Mouse (Mus musculus) lung, embryonic 14.5 days (tissue): ENCODE measurements at regions not wholly inside any gene's neighbourhood (a gene's known extent, or its start where the extent isn't known, plus 50 kb on each side); places are given as distances from the start of the nearest gene placed in this dataset.

Source experiments
- ATAC-seq: fragments of 200-750 bp; cut with Nextera tagmentation; 2 replicates; pipeline ENCODE4 v1.8.0; 2017; ENCODE audit warnings: mild to moderate bottlenecking, moderate TSS enrichment, moderate library complexity; ENCODE audit not compliant: insufficient read depth
- DNase-seq: peaks from one replicate; pipeline ENCODE4 v3.0.0-alpha.2; 2015
- H3K27ac ChIP-seq: fragments of 300-500 bp; sonication (generic); 2 replicates; pipeline ENCODE4 v1.5.1; 2014; ENCODE audit warnings: low read depth, mild to moderate bottlenecking, moderate library complexity
- H3K27me3 ChIP-seq: fragments of 300-500 bp; sonication (generic); 2 replicates; pipeline ENCODE4 v1.6.1; 2014; ENCODE audit warnings: low read length, control low read depth; ENCODE audit not compliant: insufficient read depth
- H3K36me3 ChIP-seq: fragments of 300-500 bp; sonication (generic); 2 replicates; pipeline ENCODE4 v1.6.1; 2014; ENCODE audit warnings: control low read depth; ENCODE audit not compliant: insufficient read depth
- H3K4me1 ChIP-seq: fragments of 300-500 bp; sonication (generic); 2 replicates; pipeline ENCODE4 v1.6.1; 2014; ENCODE audit warnings: antibody characterized with exemption, control low read depth; ENCODE audit not compliant: insufficient read depth
- H3K4me2 ChIP-seq: fragments of 300-500 bp; sonication (generic); 2 replicates; pipeline ENCODE4 v1.6.1; 2014; ENCODE audit warnings: mild to moderate bottlenecking
- H3K4me3 ChIP-seq: fragments of 300-500 bp; sonication (generic); 2 replicates; pipeline ENCODE4 v1.5.1; 2014; ENCODE audit warnings: low read depth, low read length
- H3K9ac ChIP-seq: fragments of 300-500 bp; sonication (generic); 2 replicates; pipeline ENCODE4 v1.6.1; 2014
- H3K9me3 ChIP-seq: fragments of 300-500 bp; sonication (generic); 2 replicates; pipeline ENCODE4 v1.6.1; 2016; ENCODE audit warnings: low read depth, low read length, control low read depth
- CTCF ChIP-seq: IDR thresholded peaks from 2 replicates; pipeline ENCODE4 v1.5.1; 2016; ENCODE audit warnings: antibody characterized with exemption, low read depth
- WGBS: fragments of 180-500 bp; shearing (Covaris S2); extraction: QIAGEN DNeasy Blood & Tissue Kit; methylation state at CpG from one replicate; pipeline ENCODE4 v1.1.7; 2014; 5-methylcytosine and 5-hydroxymethylcytosine counted together

- Histone ChIP-seq H3K27ac (no peak overlapping the region), H3K4me2 (no peak overlapping the region), H3K9me3 (no peaks in the 10 kb centered on the region), H3K27me3 (no peaks in the 10 kb centered on the region), H3K4me3 (no peak overlapping the region), H3K4me1 (peaks cover 6% of the 10 kb centered on the region; the same call in 1 of the 2 replicates), H3K36me3 (no peaks in the 10 kb centered on the region), H3K9ac (no peak overlapping the region)
- ATAC-seq = no peak
- no peak for DNase-seq
- WGBS = 77% methylated on average over 3 of the region's 3 CpGs
- TF ChIP-seq CTCF = no peak
Measured at GRCm38 (mm10) chr16:18723186-18723843, 53.3 kb upstream of the Cldn5 start.

- H3K27me3 ChIP-seq = no peaks in the 10 kb centered on the region
- H3K4me2 ChIP-seq = no peak overlapping the region
- no peak overlapping the region for H3K9ac ChIP-seq
- H3K27ac ChIP-seq = no peak overlapping the region
- peak; percentile 42 for TF ChIP-seq CTCF
- no peaks in the 10 kb centered on the region for H3K9me3 ChIP-seq
- ATAC-seq (no peak), DNase-seq (peak; percentile 36)
- no peaks in the 10 kb centered on the region for H3K36me3 ChIP-seq
- 30% methylated on average over 3 of the region's 3 CpGs for WGBS
- 0 out of 2 replicates have a peak, but pooled peaks cover 6% of the 10 kb centered on the region for H3K4me1 ChIP-seq
- no peak overlapping the region for H3K4me3 ChIP-seq
Measured at GRCm38 (mm10) chr16:18723874-18724273, 52.8 kb upstream of the Cldn5 start.

GRCm38 (mm10) chr16:18724706-18725105, 51.9 kb upstream of the Cldn5 start:
- Histone ChIP-seq H3K9me3 (no peaks in the 10 kb centered on the region), H3K4me2 (no peak overlapping the region), H3K4me1 (0 out of 2 replicates have a peak, but pooled peaks cover 6% of the 10 kb centered on the region), H3K9ac (no peak overlapping the region), H3K36me3 (no peaks in the 10 kb centered on the region), H3K4me3 (no peak overlapping the region), H3K27ac (no peak overlapping the region), H3K27me3 (no peaks in the 10 kb centered on the region)
- WGBS = 22% methylated on average over 6 of the region's 6 CpGs
- ATAC-seq (no peak), DNase-seq (no peak)
- no peak for TF ChIP-seq CTCF
